Mouse (Mus musculus): ENCODE measurements around the gene Gm17027.
A peak's percentile ranks its signal among the peaks of the same experiment; 100 is the strongest.
"Not testable (repeated sequence)": the region's sequence is repeated elsewhere in the genome, so short reads cannot be mapped to it uniquely, and the experiment has no call there.

Gm17027 gene

GRCm38 (mm10) chr14:42162522-42162921 lies at the start of gene Gm17027:
TSS of gene Gm17027 (minus strand) at chr14:42162622.
- DNase-seq (ENCODE audit: low spot score) = not testable (repeated sequence)

- DNase-seq (ENCODE audit: low spot score) = not testable (repeated sequence)
Measured at GRCm38 (mm10) chr14:42190691-42191090, 28.3 kb upstream of the Gm17027 start, which contains the start of gene Gm3573. TSS of gene Gm3573 (minus strand) at chr14:42190791.

GRCm38 (mm10) chr14:42183936-42184335 lies 21.5 kb upstream of the Gm17027 start:
- peak; percentile 7 for DNase-seq (ENCODE audit: low spot score)

GRCm38 (mm10) chr14:42134571-42134970 lies 27.9 kb downstream of the Gm17027 start:
- peak; percentile 4 for DNase-seq (ENCODE audit: low spot score)

GRCm38 (mm10) chr14:42133806-42134205 lies 28.6 kb downstream of the Gm17027 start:
- DNase-seq (ENCODE audit: low spot score) = not testable (repeated sequence)

GRCm38 (mm10) chr14:42117269-42117668 lies 45.2 kb downstream of the Gm17027 start, which contains the start of gene Gm7951:
TSS of gene Gm7951 (minus strand) at chr14:42117369.
- not testable (repeated sequence) for DNase-seq (ENCODE audit: low spot score)

All from testis, postnatal 14 days (tissue).